Mouse (Mus musculus) kidney, postnatal 10 days (tissue): ENCODE results near the gene Nos1.

Source experiments
- DNase-seq: peaks from one replicate; pipeline ENCODE4 v3.0.0; 2021; ENCODE audit warnings: mixed read lengths

Gene Nos1

DNA sequence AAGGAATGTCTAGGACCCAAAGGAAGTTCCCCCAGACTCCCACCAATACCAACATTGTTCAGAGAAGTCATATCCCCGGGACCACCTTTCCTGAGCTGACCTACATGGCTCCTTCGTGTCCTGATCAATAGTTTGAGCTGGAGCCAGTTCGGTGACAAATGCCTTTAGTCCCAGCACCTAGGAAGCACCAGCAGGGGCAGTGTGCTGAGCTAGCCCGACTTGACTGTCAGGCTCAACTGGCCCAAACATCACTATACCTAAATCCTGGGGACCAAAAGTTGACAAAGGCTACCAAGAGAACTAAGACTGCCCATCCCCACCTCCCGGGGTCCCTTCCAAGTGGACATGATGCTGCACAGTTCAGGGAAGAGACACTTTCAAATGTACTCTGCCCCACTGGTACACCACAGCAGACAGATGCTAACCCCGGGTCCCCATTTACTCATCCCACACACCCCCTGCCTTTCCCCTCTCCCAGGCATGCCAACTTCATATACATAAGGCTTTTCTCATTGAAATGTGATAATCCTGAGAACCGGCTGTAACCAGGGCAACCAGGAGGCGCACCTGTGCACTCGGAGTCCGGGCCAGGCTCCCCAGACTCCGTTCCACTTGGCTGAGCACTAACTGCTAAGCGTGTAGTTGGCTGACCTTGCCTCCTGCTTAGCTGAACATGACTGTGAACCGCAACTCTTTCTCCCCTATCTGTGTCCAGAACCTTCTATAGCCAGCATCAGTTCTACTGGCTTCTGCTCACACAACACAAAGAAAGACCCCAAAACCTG is 120.3 kb downstream of the Nos1 start:
- peak; percentile 52 for DNase-seq

DNA sequence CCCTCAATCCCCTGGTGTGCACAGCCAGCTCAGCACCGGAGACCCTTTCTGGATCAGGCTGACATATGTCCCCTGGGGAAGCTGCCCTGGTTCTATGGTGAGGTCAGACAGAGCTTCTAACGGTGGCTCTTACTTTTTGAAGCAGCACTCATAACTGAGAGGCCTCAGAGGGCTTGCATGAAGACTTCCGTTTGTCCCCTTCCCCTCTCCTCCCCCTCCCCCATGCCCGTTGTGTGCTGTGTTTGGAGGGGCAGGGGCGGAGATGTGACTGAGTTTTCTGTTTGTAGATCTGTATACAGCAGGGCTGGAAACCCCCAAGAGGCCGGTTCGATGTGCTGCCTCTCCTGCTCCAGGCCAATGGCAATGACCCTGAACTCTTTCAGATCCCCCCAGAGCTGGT is 122.7 kb downstream of the Nos1 start:
- DNase-seq, result no peak

DNA sequence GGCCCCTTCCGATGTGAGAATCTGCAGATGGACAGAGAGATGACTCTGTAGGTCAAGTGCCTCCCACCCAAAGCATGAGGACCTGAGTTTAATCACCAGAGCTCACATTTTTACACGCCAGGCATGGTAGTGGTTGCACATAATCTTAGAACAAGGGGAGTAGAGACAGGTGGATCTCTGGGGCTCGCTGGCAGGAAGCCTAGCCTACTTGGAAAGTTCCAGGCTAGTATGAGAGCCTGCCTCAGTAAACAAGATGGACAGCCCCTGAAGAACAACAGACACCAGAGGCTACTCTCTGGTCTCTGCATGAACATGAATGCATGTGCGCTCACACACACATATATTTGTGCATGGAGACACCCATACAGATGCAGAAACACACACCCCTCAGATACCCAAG is 124.9 kb downstream of the Nos1 start:
- no peak for DNase-seq

DNA sequence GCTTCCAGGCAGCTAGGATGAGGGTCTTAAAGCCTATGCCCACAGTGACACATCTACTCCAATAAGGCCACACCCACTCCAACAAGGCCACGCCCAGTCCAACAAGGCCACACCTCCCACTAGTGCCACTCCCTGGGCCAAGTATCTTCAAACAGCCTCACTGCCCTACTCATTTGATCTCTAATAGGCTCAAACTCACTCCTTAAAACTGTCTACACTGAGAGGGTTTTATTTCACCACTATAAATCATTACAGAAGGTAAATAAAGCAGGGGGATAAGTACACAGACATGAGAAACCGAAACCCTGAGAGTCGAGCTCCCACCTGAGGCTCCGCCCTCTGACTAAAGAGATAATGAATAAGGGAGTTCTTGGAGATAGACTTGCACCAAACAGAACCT is 128.7 kb downstream of the Nos1 start:
- DNase-seq, result no peak

DNA sequence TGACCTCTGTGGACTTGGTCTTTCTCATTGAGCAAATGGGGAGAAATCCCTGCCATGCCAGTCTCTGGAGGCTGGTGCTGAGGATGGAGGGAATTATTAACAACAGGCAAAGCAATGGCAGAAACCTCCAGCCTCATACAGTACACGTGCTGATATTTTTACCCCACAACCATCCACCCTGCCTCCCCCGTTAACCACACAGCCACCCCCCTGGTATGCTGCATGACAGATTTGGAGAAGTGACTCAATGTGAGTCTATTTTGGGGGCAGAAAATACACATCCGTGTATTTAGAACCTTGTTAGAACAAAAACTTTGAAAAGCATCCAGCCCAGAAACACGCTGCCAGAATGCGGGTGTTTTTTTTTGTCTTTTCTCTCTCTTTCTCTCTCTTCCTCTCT is 135.5 kb downstream of the Nos1 start:
- DNase-seq, result no peak

DNA sequence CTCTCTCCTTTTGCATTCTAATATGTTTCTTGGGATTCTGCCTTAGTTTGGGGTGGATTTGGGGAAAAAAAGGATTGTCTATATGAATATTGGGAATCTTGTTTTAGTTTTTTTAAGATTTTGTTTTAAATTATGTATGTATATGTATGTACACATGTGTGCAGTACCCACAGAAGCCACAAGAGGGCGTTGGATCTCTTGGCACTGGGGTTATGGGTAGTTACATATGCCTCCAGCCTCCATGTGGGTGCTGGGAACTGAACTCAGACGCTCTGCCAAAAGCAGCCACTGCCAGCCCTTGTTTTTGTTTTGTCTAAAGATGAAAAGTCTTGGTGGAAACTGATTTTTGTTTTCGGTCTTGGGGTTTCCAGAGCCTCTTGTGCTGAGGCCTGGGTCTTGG is 136.1 kb downstream of the Nos1 start:
- no peak for DNase-seq

DNA sequence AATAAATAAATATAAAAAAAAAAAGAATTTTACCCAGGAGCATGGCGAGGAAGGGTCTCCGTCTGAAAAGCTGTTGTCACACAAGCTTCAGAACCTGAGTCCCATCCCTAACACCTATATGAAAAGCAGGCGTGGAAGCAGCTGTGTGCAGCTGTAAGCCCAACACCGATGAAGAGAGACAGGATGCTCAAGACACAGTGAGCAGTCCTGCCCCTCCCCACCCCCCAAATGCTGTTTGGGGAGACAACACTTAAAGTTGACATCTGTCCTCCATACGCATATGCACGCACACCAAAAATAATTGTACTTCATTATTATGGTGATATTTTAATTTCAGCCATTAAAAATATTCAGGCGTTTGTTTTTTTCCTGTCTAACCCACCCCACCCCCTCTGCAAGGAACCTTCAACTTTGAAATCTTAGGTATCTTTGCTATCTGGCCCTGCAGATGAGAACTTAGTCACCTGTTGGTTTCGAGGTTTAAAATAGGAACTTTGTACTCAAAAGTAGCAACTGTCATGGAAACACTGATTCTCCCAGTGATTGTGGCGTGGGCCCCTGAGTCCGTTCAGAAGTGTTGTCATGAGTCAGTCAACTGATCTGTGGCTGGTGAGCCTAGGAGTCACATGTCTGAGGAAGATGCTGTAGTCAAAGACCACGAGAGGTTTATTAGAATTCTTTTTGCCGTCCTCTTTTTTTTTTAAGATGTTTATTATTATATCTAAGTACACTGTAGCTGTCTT is 141.1 kb downstream of the Nos1 start:
- DNase-seq, result no peak

DNA sequence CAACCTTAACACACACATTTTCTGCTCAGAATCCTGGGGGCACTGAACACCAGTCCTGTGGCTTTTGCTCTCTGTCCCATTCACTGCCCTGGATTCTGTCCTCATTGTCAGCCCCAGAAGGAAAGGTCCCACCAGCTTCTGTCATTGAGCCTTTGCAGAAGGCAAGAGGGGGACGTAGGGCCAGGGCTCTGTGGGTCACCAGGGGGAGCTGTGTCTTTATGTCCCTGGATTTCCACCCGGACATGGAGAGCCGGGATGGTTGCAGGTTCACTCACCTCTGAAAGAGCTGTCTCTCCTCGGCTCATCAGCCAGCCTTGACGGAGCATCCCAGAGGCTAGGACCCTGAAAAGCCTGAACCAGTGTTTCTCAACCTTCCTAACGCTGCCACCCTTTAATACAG is 142.9 kb downstream of the Nos1 start:
- DNase-seq, result no peak

DNA sequence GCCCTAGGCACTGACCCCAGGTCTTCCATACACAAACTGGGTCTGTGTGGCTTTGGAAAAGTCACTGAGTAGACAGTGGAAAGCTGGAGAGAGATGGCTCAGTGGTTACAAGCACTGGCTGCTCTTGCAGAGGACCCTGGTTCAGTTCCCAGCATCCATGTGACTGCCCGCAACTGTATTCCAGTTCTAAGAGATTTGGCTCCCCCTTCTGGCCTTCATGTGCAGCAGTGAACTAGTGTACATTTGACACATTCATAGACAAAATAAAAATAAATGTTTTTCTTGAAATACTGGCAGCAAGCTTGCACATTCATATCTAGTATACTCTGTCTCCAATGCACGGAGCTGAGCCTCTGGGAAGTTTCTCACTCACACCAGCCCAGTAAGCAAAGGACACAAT is 147.7 kb downstream of the Nos1 start:
- no peak for DNase-seq

DNA sequence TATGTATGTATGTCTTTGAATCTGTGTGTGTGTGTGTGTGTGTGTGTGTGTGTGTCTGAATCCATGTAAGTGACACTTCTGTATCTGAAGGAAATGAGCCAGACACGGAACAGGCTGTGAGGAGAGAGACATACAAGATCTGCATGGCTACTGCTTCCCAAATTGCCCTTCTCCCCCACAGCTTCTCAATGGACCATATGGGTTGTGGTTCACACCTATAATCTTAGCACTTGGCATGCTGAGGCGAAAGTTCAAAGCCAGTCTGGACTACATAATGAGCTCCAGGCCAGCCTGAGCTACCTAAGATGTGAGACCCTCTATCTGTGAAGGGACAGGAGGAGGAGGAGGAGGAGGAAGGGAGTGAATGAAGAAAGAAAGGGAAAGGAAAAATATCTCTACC is 151.4 kb downstream of the Nos1 start:
- no peak for DNase-seq

DNA sequence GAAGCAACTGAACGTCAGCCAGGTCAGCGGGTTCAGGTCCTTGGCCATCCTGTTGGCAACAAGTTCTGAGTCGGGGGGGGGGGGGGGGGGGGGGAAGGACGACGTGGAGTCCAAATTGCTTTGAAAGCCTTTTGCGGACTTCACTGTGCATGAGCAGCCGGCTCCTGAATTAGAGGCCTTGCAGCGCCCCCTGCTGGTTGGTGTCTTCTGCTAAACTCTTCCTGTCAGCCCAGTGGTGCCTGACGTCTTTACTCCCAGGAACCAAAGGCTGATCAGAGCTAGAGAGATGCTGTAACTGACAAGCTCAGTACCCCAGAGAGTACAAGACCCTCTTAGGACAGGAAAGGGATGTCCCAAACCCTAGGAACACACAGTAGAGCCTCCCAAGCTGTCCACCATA is 152.0 kb downstream of the Nos1 start:
- peak; percentile 94 for DNase-seq

DNA sequence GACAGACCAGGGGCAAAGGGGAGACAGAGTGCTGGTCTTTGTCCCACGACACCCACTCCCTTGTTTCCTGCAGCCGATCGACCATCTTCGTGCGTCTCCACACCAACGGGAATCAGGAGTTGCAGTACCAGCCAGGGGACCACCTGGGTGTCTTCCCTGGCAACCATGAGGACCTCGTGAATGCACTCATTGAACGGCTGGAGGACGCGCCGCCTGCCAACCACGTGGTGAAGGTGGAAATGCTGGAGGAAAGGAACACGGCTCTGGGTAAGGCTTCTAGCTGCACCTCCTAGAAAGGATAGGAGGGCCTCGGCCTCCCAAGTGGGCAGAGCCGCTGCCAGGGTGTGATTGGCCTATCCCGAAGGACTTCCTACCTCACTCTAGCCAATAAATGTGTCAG is 155.5 kb downstream of the Nos1 start:
- no peak for DNase-seq

DNA sequence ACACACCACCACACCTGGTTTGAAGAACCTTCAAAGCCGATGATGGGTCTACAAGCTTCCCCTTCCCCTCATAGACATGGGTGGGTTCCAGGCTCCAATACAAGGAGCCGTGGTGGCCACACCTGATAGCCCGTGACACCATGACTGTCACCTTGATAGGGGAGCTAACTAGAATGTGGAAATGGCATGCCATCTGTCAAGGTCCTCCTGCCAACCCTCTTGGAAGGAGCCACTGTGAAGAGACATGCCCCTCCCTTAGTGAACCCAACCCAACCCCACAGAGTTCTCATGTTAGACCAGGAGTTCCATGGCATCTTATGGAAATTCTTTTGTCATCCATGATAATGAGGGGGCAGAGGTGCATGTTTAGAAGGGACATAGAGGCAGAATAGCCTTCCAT is 156.4 kb downstream of the Nos1 start:
- no peak for DNase-seq

DNA sequence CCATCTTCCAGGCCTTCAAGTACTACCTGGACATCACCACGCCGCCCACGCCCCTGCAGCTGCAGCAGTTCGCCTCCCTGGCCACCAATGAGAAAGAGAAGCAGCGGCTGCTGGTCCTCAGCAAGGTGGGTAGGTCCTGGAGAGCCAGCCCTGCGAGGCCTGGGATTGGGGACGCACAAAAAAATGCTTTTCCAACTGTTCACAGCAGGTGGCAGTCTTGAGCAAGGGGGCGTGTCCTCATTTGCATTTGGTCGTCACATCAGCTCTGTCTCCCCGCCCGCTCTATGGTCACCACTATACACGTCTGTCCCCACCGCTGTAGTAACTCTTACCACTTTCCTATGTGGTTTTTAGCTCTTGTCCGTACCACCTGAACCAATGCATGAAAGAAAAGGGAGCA is 157.3 kb downstream of the Nos1 start:
- DNase-seq, result peak; percentile 74

DNA sequence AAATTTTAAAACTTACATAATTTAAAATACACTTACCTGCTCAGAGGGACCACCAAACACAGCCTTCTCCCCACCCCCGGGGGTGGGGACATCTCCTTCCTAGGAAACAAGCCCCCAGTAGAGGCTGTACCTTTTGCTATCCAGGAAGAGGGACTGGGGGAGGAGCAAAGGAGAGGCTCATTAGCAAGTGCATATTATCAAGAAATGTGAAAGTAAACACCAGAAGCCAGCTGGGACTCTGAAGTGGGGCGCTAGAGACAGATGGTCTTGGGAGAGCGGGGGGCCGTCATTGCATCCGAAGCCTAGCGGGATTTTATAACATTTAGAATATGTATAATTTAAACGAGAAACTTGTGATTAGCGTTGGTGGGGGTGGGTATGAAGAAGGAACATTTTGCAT is 158.6 kb downstream of the Nos1 start:
- no peak for DNase-seq

DNA sequence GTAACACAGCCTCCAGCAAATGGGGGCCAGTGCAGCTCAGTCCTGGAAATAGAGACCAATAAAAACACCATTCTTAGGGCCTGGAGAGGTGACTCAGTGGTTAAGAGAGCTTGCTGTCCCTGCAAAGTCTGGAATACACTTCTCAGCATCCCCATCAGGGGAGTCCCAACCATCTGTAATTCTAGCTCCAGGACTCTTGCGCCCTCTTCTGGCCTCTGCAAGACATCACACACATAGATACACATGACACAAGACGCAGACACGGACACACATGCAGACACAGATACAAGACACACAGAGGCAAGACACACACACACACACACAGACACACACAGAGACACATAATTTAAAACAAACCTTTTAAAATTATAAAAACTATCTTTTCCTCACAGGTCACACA is 160.7 kb downstream of the Nos1 start:
- DNase-seq, result no peak

DNA sequence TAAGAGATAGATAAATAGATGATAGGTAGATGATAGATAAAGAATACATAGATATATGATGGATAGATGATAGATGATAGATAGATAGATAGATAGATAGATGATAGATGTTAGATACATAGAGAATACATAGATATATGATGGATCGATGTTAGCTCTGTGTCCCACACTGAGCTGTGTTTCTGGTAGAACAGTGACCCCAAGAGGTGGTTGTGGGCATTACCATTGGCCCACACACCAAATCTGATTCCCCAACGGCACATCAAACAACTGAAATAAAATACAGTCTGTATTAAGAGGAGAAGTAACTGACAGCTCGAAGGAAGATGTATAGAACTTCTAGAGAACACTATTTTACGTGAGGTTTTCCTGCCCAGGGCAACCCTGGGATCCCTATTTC is 165.8 kb downstream of the Nos1 start:
- DNase-seq, result peak; percentile 64

DNA sequence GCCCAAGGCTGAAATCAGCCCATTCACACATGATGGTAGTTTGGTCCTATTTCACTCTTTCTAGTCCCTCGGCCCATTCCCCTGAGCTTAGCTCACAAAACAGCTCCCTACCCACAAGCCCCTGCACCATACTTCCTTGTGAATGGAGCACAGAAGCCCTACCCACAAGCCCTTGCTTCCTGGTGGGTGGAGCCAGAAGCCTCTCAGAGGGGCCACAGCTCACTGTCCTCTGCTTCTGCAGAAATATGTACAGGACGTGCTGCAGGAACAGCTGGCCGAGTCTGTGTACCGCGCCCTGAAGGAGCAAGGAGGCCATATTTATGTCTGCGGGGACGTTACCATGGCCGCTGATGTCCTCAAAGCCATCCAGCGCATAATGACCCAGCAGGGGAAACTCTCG is 168.6 kb downstream of the Nos1 start:
- no peak for DNase-seq

DNA sequence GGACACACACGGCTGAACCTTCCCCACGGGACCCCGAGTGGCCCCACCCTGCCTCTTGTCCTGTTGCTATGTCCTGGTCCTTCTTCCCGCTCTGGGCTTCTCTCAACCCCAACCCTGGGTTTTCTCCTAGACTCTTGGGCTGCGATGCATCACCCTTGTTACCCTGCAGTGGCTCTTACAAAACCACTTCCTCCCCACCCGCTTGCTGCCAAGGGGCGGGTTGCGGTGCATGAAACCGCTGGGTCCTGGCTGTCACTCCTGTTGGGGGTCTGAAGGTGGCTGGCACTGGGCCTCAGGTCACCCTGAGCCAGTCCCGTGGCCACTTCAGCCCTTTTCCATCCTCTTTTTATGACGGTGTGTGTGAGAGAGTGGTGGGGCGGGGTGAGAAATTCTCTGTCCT is 173.1 kb downstream of the Nos1 start:
- no peak for DNase-seq

DNA sequence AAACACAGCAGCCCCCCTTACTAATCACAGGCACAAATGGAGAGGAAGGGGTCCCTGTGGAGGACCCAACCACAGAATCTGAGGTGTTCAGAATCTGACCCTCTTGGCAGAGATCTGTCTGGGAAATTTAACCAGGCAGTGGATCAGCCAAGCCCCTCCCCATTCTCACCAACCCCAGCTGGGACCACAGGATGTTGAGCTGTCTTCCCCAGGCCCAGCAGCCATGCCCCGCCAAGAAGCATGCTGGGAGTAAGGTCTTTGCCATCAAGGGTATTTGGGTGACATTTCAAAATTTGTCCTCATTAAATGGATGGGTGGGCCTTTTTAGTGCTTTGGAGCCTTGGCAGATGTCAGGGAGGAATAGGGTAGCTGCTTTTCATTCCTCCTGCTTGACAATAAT is 173.6 kb downstream of the Nos1 start:
- no peak for DNase-seq

DNA sequence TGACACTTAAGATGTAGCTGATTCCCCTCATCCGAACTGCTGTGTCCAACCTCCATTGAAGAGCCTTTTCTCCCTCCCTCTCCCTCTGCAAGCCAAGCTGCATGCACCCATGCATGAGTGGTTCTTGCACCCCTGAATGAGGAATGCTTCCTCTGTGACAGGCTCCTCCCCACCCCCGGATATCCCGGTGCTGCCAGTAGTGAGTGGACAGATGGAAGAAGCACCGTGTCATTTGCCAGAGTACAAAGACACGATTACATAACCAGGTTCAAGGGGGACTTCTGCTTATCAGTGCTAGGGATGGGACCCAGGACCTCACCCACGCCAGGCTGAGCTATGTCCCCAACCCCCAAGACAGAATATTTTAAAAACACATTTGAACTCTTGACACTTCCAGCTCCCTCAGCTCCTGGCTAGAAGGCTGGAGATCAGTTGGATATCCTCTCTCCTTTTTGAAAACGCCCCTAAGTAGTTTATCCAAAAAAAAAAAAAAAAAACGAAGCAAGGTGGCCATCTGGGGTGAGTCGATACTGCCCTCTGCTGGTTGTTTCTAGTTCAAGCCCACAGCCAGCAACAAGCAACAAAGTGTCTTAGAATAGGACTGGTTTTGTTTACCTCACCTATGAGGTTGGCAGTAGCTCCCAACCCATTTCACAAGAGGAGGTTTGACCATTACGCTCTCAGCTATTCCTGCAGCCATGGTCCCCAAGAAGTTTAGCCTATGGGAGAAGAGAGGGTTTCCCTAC is 175.0 kb downstream of the Nos1 start:
- peak; percentile 47 for DNase-seq

DNA sequence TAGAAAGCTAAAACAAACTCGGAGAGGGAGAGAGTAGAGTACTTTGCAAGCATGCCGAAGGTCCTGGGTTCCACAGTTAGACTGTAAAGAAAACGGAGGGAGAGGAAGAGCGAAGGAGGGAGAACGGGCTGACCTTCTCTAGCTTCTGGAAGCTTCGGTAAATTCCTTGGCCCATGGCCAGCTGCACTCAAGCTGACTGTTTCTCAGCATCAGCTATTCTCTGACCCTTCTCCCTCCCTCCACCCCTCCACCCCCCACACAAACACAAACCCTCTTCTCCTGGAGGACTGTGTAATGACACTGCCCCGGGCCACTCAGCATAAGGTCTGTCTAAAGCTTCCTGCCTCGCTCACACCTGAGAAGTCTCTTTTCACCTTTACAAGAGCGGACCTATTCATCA is 183.9 kb downstream of the Nos1 start:
- peak; percentile 72 for DNase-seq

DNA sequence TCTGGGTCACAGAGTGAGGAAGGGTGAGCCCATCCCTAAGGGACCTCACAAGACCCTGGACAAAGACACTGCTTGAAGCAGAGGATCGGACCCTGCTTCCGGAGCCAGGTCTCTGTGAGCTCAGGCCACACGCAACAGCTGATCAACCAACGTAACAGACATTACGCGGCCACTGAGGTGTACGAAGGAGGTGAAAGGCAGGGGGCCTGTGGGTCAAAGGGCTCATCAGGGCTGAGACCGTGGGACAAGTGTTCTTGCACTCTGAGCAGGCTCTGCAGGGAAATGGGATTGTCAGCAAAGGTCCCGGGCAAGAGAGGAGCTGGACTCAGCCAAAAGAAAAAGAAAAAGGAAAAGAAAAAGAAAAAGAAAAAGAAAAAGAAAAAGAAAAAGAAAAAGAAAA is 186.1 kb downstream of the Nos1 start:
- DNase-seq, result no peak

DNA sequence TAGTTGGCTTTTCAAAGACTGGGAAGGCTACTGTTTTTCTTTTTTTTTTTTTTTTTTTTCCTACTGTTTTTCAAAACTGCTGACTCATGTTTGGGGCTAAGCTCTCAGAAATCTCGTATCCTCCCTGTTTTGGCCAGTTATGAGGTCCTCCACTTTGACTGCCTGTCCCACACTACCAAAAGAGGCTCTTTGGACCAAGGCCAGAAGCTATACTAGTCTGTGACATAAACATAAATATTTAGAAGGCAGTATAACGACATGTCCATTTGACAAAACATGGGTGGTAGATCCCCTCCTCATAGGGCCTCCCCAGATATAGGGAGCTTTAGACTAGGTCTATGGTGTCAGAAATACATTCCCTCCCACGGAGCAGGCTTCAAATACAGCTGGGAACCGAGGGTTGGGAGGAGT is 186.8 kb downstream of the Nos1 start:
- no peak for DNase-seq
